Mouse (Mus musculus): ENCODE results near the gene Hnrnph3. TPM values are rescaled to one million over a fixed set of nuclear protein-coding genes. Genes with fewer than 3 reads are reported as not detected.
A peak's percentile ranks its signal among the peaks of the same experiment; 100 is the strongest.
"Not testable (repeated sequence)": the region's sequence is repeated elsewhere in the genome, so short reads cannot be mapped to it uniquely, and the experiment has no call there.

Hnrnph3 gene
- total RNA-seq (2022) = 10 to 100 TPM; 33.2 to 80.1 (median 50.9) TPM

GRCm38 (mm10) chr10:63023749-63024579, at the start of gene Hnrnph3, which contains the start of gene Pbld2:
Gene Hnrnph3 (minus strand): TSS chr10:63024217.
Gene Pbld2 (plus strand): TSS chr10:63024315.
- DNase-seq = peak; percentile 98

GRCm38 (mm10) chr10:63065988-63066387, 42.0 kb upstream of the Hnrnph3 start:
- DNase-seq = peak; percentile 66

GRCm38 (mm10) chr10:63065561-63065960, 41.5 kb upstream of the Hnrnph3 start:
- no peak for DNase-seq

GRCm38 (mm10) chr10:63064516-63064915, 40.5 kb upstream of the Hnrnph3 start:
- DNase-seq = no peak

- DNase-seq = no peak
Measured at GRCm38 (mm10) chr10:63063365-63063764, 39.3 kb upstream of the Hnrnph3 start.

DNA sequence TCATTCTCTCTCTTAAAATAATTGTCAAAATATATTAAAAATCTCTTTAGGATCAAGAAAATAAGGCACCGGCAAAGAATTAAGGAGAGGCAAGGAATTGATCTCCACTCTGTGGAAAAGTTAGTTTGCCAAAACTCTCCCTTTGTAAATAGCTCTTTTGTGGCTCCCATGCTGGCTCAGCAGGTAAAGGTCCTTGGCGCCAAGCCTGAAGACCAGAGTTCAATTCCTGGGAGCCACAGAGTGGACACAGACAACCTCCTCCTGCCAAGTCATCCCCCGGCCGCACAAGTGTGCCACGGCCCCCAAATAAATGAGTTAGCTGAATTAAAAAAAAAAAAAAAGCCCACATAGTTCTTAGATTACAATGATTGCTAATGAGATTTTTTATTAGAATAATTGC, 38.7 kb upstream of the Hnrnph3 start:
- DNase-seq = no peak

DNA sequence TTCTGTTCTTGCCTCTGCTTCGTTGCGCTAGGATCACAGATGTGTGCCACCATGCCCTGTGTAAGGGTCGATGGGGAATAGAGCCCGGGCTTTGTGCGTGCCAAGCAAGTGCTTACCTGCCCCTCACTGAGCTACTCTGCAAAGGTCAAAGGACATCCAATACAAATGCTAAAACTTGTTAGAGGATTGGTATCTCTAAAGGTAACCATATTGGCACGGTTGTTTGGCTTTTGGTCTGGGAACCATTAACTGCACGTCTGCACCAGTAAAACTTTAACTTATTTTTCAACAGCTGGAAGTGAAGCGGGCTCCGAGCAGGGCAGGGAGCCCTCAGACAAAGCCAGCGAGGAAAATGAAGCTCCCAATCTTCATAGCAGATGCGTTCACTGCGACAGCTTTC, 37.2 kb upstream of the Hnrnph3 start:
- DNase-seq = no peak

DNA sequence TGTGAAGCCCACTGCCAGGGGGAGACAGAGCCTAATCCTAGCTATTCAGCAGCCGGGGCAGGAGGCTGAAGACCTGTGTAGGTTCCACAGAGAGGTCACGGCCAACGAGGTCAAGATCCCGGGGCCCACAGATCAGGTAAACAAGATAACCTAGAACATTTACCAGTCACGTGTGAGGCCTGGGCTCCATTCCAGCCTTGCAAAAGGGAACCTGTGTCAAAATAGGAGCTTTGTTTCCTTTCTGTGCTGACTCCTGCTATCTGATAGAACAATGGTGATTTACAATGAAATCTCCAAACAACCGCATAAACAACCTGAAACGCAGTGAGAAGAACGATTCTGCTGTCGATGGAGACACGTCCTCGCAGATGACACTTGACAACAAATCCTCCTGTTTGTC, 36.4 kb upstream of the Hnrnph3 start:
- DNase-seq = peak; percentile 40

DNA sequence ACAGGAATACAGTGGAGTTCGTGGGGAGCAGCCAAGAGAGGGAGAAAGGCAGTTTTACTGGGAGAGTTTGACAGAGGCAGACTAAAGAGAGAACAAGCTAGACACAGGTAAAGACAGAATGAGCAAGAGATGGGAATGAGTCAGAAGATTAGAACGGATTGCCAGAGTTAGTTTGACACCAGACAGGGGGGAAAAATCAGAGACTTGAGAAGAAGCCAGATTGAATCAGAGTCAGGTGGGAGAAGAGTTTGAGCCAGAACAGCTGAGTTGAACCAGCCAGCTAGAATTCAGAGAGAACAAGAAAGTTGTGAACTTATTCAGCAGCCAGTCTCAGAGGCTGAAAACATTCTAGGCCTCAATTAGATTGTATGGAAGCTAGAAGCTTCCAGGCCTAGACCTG, 35.8 kb upstream of the Hnrnph3 start, which contains the start of gene Pbld1:
Pbld1 (plus strand) TSS at position 301 of the 400 bp plus-strand sequence.
- DNase-seq = no peak

DNA sequence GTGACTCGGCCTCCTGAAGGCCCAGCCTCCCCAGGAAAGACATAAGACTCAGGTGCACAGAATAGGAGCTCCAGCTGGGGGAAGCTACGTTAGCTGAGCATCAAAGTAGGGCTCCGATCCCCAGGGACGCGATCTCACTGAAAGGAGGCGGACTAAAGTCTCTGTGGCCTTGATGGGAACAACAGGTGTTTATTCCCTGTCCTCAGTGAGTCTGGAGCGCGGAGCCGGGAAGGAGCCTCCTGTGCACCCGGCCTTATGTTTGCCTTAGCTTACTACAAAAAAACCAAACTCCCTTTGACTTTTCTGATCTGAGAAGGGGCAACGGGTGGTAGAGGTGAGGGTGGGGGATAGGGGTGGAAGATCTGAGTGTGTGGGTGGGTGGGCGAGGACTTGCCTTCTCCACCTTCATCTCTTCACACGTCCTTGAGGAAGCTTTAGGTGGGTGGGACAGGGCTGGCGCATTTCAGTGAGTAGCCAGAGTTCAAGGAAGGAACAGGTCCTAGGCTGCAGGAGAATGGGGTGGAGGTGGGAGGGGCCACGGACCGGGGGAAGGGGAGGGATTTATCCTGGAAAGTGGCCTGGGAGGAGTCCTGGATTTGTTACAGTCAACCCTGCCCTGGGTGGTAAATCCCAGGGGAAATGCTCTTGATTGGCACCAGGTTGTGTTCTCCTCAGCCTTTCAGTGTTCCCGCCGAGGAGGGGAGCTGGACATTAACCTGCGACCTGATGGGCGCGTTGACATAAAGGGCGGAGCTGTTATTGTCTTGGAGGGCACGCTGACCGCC, 33.1 kb upstream of the Hnrnph3 start:
- DNase-seq = peak; percentile 18

DNA sequence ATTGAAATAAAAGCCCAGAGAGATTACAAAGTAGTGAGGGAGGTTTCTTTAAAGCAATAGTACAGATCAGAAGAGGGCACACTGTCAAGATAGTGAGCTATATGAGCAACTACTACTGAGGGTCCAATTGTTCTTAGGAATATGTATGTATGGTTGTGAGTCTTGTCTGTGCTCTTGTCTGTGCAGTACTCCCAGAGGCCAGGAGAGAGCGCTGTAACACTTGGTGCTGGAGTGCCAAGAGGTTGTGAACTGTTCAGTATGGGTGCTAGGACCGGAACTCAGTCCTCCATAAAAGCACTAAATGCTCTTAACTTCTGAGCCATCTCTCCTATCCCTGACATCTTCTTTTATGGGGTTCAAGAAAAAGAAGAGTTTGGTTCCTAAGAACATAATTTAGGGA, 30.6 kb upstream of the Hnrnph3 start:
- no peak for DNase-seq

DNA sequence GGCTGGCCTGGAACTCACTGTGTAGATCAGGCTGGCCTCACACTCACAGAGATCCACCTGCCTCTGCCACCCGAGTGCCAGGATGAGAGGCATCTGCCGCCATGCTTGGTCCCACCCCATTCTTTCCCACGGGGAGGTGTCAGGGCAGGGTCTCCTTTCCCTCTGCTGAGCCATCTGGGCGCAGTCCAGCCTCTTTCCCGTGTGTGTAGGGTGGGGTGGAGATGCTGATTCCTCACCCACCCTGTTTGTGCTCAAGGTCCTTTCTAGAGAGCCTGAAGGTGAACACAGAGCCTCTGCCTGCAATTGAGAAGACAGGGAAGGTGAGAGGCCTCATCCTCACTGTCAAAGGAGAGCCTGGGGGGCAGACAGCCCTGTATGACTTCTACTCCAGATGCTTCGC, 30.1 kb upstream of the Hnrnph3 start:
- not testable (repeated sequence) for DNase-seq

GRCm38 (mm10) chr10:63053007-63053406, 29.0 kb upstream of the Hnrnph3 start:
- no peak for DNase-seq

- DNase-seq = no peak
Measured at GRCm38 (mm10) chr10:63052011-63052410, 28.0 kb upstream of the Hnrnph3 start.

DNA sequence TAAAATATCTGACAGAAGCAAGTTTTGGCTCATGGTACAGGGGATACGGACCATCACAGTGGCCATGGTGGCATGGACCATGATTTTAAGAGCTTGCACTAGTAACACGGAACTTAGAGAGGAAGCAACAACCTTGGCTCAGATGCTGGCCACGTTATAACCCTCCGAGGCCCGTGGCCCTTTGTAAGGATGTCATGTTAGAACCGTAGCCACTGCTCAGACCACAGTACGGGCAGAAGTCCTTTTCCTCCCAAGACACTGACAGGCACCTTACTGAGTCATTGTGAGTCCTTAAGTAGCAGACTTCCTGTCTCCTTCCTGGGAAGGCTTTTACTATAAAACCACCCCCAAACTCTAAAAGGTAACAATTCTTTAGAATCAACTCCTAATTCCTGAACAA, 27.2 kb upstream of the Hnrnph3 start:
- DNase-seq = no peak

GRCm38 (mm10) chr10:63049106-63049505, 25.1 kb upstream of the Hnrnph3 start:
- no peak for DNase-seq

DNA sequence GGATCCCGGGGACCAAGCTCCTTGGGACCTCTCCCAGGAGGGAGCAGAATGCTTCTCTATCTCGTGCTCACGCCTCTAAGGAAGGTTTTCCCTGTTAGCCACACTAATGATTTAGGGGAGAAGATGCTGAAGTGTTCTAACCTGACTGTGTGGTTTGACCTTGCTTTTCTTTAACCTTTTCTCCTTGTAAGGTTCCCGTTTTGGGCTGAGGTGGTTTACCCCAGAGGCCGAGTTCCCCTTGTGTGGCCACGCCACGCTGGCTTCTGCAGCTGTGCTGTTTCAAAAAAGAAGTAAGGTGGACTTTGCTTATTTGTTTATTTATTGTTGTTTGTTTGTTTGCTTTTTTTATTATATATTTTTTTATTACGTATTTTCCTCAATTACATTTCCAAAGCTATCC, 23.7 kb upstream of the Hnrnph3 start:
- DNase-seq = no peak

DNA sequence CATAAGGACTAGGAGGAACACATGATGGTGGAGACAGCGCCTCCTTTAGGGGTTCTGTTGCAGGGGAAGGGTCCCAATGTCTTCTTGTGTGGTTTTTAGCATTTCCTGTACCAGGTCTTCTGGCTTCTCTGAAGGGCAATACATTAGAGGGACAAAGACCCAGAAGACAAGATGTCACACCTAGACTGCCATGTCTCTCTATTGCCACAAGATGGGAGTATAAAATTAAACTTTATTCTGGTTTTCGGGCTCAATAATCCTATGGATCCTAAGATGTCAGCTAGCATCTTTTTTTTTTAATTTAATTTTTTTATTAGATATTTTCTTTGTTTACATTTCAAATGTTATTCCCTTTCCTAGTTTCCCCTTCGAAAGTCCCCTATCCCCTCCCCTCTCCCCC, 19.1 kb upstream of the Hnrnph3 start:
- no peak for DNase-seq

DNA sequence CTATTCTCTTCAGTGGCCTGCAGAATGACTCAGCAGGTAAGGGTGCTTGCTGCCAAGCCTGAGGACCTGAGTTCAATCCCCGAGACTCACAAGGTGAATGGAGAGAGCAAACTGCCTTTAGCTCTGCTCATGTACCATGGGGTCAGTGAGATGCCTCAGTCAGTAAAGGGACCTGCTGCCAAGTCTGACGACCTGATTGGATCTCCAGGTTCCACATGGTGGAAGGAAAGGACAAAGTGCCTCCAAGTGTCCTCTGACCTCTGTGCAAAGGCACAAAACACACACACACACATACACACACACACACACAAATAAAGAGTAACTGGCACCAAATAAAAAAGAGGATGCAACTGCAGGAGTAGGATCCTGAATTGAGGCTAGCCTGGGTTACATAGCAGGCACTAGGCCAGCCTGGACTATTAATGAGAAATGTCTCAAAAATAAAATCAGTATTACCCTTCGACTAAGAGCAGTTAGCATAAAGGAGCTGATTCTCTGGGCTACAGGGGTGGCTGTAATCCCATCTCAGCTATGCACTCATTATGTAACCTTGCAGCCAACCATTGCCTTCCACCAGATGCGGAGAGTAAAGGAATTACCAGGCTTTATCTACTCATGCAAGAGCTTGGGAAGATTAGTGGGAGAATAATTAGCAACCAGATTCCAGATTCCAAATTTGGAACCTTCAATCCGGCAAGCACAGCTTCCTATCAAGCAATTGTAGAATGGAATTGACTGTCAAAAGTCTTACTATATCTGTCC, 16.0 kb upstream of the Hnrnph3 start:
- DNase-seq = no peak

DNA sequence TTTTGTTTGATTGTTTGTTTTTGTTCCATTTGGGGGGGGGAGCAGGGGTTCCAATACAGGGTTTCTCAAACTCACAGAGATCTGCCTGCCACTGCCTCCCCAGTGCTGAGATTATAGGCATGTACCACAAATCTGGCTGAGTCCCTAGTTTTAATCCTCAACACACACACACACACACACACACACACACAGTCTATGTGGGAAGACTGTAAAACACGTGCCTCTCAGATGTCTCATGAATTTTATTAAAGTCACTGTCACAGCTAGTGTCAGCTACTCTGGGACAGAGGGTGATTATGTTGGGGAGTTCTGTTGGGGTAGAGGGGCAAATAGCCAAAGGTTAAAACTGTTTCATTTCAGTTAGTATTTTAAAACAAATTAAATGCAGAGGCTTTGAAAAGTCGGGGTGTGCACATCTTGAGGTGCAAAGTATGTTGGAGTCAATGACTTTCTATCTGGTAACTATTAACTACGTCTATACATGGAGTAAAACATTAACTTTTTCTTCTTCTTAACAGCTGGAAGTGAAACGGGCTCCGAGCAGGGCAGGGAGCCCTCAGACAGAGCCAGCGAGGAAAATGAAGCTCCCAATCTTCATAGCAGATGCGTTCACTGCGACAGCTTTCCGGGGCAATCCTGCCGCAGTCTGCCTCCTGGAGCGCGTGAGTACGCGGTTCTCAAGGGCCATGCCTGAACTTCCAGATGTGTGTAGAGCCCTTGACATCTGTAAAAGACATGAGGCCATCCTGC, 14.7 kb upstream of the Hnrnph3 start:
- no peak for DNase-seq

DNA sequence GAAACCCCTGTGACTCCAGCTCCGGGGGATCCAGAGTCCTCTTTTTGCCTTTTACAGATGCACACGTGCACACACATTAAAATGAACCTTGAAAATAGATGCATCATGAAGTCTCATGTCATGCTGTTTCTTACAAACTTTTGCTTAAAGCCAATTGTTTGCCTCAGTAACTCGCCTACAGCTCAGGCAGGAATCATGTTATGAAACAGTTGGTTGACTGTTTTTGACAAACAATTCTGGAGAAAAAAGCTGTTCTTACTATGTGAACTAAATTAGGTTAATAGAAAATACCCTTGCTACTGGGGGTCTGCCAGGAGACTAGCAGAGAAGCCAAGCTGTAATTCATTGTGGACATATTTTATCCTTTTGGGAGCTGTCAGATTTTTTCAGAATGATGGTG, 8.9 kb upstream of the Hnrnph3 start:
- no peak for DNase-seq

GRCm38 (mm10) chr10:63032267-63032666, 8.2 kb upstream of the Hnrnph3 start:
- DNase-seq = no peak
